Mouse (Mus musculus) limb, embryonic 12.5 days (tissue): ENCODE data around the gene Adprm. TPM values are rescaled to one million over a fixed set of nuclear protein-coding genes. Genes with fewer than 3 reads are reported as not detected.

Experiments
- ATAC-seq: fragments of 200-750 bp; cut with Nextera tagmentation; 2 replicates; pipeline ENCODE4 v1.8.0; 2017; ENCODE audit warnings: low read depth, moderate TSS enrichment; ENCODE audit not compliant: insufficient number of reproducible peaks, insufficient read depth, low FRiP score, low TSS enrichment
- H3K27ac ChIP-seq: fragments of 300-500 bp; sonication (generic); 2 replicates; pipeline ENCODE4 v1.5.1; 2016; ENCODE audit warnings: mild to moderate bottlenecking, moderate library complexity
- H3K27me3 ChIP-seq: fragments of 300-500 bp; sonication (generic); 2 replicates; pipeline ENCODE4 v1.6.1; 2016; ENCODE audit warnings: mild to moderate bottlenecking, moderate library complexity
- H3K36me3 ChIP-seq: fragments of 300-500 bp; sonication (generic); 2 replicates; pipeline ENCODE4 v1.6.1; 2016; ENCODE audit warnings: mild to moderate bottlenecking, moderate library complexity
- H3K4me1 ChIP-seq: fragments of 300-500 bp; sonication (generic); replicated peaks from 2 replicates; pipeline ENCODE4 v1.6.1; 2016
- H3K4me2 ChIP-seq: fragments of 300-500 bp; sonication (generic); 2 replicates; pipeline ENCODE4 v1.6.1; 2016; ENCODE audit warnings: mild to moderate bottlenecking, moderate library complexity
- H3K4me3 ChIP-seq: fragments of 300-500 bp; sonication (generic); replicated peaks from 2 replicates; pipeline ENCODE4 v1.5.1; 2016; ENCODE audit warnings: mild to moderate bottlenecking
- H3K9ac ChIP-seq: fragments of 300-500 bp; sonication (generic); replicated peaks from 2 replicates; pipeline ENCODE4 v1.6.1; 2016; ENCODE audit warnings: mild to moderate bottlenecking, moderate library complexity
- H3K9me3 ChIP-seq: fragments of 300-500 bp; sonication (generic); 2 replicates; pipeline ENCODE4 v1.6.1; 2016; ENCODE audit warnings: mild to moderate bottlenecking, moderate library complexity
- WGBS: fragments of 180-500 bp; shearing (Covaris S2); methylation state at CpG from one replicate; pipeline ENCODE4 v1.1.7; 2016; 5-methylcytosine and 5-hydroxymethylcytosine counted together
- microRNA-seq: library from miRNA; unstranded; fragments of <30 nt; microRNA quantifications from one replicate; pipeline ENCODE4, GENCODE M21; 2017
- polyA plus RNA-seq: library from polyadenylated mRNA; unstranded; fragments of >200 nt; fragmentation: Nextera tagmentation; extraction: Ambion mirVana; gene quantifications from 2 replicates; pipeline ENCODE4 v1.2.1, GENCODE M21; 2016

Gene Adprm
- polyA plus RNA-seq, 1 experiment from 2014 or later = 32.3 TPM

DNA sequence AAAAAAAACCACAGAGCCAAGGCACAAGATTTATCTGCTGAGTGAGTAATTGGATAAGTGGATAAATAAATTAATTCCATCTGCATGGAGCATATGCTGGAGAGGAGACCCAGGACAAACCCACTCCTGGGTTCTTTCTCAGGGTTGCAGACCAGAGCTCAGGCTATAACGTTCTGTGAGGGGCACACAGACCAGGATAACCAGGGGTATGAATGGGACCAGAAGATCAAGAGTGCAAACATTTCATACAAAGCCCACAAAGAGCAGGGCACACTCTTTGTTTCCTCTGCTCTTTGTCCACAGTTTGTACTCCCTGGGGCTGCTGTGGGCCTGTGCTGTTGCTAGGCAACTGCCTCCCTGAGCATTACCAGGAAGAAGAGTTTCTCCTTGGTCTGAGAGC, 50.7 kb downstream of the Adprm start:
- Histone ChIP-seq H3K4me3 (no peak overlapping the region), H3K4me2 (no peak overlapping the region), H3K4me1 (no peaks in the 10 kb centered on the region), H3K9me3 (no peaks in the 10 kb centered on the region), H3K9ac (no peak overlapping the region), H3K27ac (no peak overlapping the region), H3K36me3 (no peaks in the 10 kb centered on the region), H3K27me3 (no peaks in the 10 kb centered on the region)
- ATAC-seq = no peak
- WGBS = 31% methylated on average over 1 of the region's 1 CpGs

DNA sequence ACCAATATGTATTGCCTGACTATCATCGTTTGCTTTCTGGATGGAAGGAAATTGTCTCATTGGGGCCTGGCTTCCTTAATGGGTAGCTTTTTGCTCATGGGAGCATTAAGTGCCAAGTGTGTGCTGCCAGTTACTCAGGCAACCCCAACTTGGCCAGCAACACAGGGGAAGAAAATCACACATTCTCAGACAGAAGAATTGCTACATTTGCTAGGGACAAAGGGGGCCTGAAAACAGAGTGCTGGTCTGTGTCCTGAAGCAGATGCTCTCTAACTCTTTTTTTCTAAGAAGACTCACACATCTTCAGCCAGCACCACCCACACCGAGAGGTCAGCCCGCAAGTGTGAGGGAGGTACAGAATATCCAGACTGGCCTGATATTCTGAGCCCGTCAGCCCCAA, 51.7 kb downstream of the Adprm start:
- Histone ChIP-seq H3K9ac (no peak overlapping the region), H3K4me1 (no peaks in the 10 kb centered on the region), H3K4me3 (no peak overlapping the region), H3K36me3 (no peaks in the 10 kb centered on the region), H3K27ac (no peak overlapping the region), H3K9me3 (no peaks in the 10 kb centered on the region), H3K4me2 (no peak overlapping the region), H3K27me3 (no peaks in the 10 kb centered on the region)
- WGBS = 79% methylated on average over 4 of the region's 4 CpGs
- ATAC-seq = no peak

- WGBS = 84% methylated on average over 14 of the region's 14 CpGs
- H3K9ac ChIP-seq = no peak overlapping the region
- H3K4me3 ChIP-seq = no peak overlapping the region
- no peak overlapping the region for H3K4me2 ChIP-seq
- H3K4me1 ChIP-seq = no peaks in the 10 kb centered on the region
- H3K36me3 ChIP-seq = no peaks in the 10 kb centered on the region
- ATAC-seq = no peak
- H3K9me3 ChIP-seq = no peaks in the 10 kb centered on the region
- no peaks in the 10 kb centered on the region for H3K27me3 ChIP-seq
- H3K27ac ChIP-seq = no peak overlapping the region
These were observed 53.7 kb downstream of the Adprm start for GRCm38 (mm10) chr11:66998467-66999403.

DNA sequence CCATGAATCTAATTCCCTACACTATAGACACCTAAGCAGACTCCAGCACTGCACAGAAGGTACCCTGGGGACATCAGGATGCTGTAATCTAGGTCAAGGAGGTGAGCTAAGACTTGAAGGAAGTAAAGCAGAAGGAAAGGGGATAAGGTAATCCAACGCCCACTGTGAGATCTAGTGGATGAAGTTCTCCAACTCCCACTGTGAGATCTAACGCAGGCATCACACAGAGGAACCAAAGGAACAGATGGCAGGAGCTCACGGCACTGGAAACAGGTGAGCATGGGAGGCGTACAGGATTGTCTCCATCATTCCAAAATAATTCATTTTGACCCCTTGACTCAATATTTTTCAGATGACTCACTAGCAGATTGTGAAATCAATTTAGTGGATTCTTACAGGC, 55.9 kb downstream of the Adprm start:
- H3K9ac ChIP-seq = no peak overlapping the region
- no peak overlapping the region for H3K4me3 ChIP-seq
- no peaks in the 10 kb centered on the region for H3K36me3 ChIP-seq
- no peaks in the 10 kb centered on the region for H3K4me1 ChIP-seq
- no peak overlapping the region for H3K27ac ChIP-seq
- 72% methylated on average over 4 of the region's 4 CpGs for WGBS
- H3K27me3 ChIP-seq = no peaks in the 10 kb centered on the region
- no peaks in the 10 kb centered on the region for H3K9me3 ChIP-seq
- no peak for ATAC-seq
- H3K4me2 ChIP-seq = no peak overlapping the region

- Histone ChIP-seq H3K9me3 (no peaks in the 10 kb centered on the region), H3K27ac (no peak overlapping the region), H3K4me3 (no peak overlapping the region), H3K36me3 (no peaks in the 10 kb centered on the region), H3K4me2 (no peak overlapping the region), H3K9ac (no peak overlapping the region), H3K27me3 (no peaks in the 10 kb centered on the region), H3K4me1 (no peaks in the 10 kb centered on the region)
- WGBS = 12% methylated on average over 1 of the region's 1 CpGs
- ATAC-seq = no peak
These were observed 58.7 kb downstream of the Adprm start for GRCm38 (mm10) chr11:66993674-66994073.

GRCm38 (mm10) chr11:66992150-66992549, 60.2 kb downstream of the Adprm start:
- no peak overlapping the region for H3K4me3 ChIP-seq
- 87% methylated on average over 2 of the region's 2 CpGs for WGBS
- H3K4me1 ChIP-seq = no peaks in the 10 kb centered on the region
- no peaks in the 10 kb centered on the region for H3K27me3 ChIP-seq
- H3K36me3 ChIP-seq = no peaks in the 10 kb centered on the region
- no peaks in the 10 kb centered on the region for H3K9me3 ChIP-seq
- no peak overlapping the region for H3K4me2 ChIP-seq
- H3K27ac ChIP-seq = no peak overlapping the region
- H3K9ac ChIP-seq = no peak overlapping the region
- no peak for ATAC-seq

Small RNA genes within 50 kb of the gene (microRNA-seq; reads per million reads assigned to microRNA genes)
- 0.70 reads per million for gene Mir6923

Other genes with a start within 250 kb of the Adprm start
- gene Pirt, start 140.6 kb downstream of the Adprm start, polyA plus RNA-seq = 0.08 and 0.69 TPM in 2 replicates
- gene Tmem238l, start 96.0 kb downstream of the Adprm start, polyA plus RNA-seq = not detected in 2 replicates
- 1.1 and 1.9 TPM in 2 replicates for gene Tmem220, start 27.4 kb downstream of the Adprm start, polyA plus RNA-seq
- 18.5 and 21.4 TPM in 2 replicates for gene Sco1, start 76 bp upstream of the Adprm start, polyA plus RNA-seq
- gene Myh3, start 25.7 kb upstream of the Adprm start, polyA plus RNA-seq = 46.9 and 54.7 TPM in 2 replicates
- gene Myh2, start 118.4 kb upstream of the Adprm start, polyA plus RNA-seq = 0.09 and 0.14 TPM in 2 replicates
- gene Myh1, start 147.5 kb upstream of the Adprm start, polyA plus RNA-seq = 0.46 and 0.59 TPM in 2 replicates
- gene Myh4, start 185.4 kb upstream of the Adprm start, polyA plus RNA-seq = 0.21 and 0.33 TPM in 2 replicates
- gene Myh8, start 224.5 kb upstream of the Adprm start, polyA plus RNA-seq = 6.7 and 7.5 TPM in 2 replicates